Mouse (Mus musculus) forebrain, embryonic 16.5 days (tissue): Measurements from ENCODE around the gene B4galt1. TPM values are rescaled to one million over a fixed set of nuclear protein-coding genes. Genes with fewer than 3 reads are reported as not detected.

Experiments used
- ATAC-seq: fragments of 200-750 bp; cut with Nextera tagmentation; 2 replicates; pipeline ENCODE4 v1.8.0; 2017; ENCODE audit warnings: mild to moderate bottlenecking, moderate library complexity
- H3K27ac ChIP-seq: fragments of 300-500 bp; sonication (generic); 2 replicates; pipeline ENCODE4 v1.5.1; 2014; ENCODE audit warnings: low read length, control low read depth
- H3K27me3 ChIP-seq: fragments of 300-500 bp; sonication (generic); replicated peaks from 2 replicates; pipeline ENCODE4 v1.6.1; 2014; ENCODE audit warnings: low read length; ENCODE audit not compliant: control insufficient read depth, insufficient read depth
- H3K36me3 ChIP-seq: fragments of 300-500 bp; sonication (generic); 2 replicates; pipeline ENCODE4 v1.6.1; 2014; ENCODE audit not compliant: control insufficient read depth, insufficient read depth
- H3K4me1 ChIP-seq: fragments of 300-500 bp; sonication (generic); replicated peaks from 2 replicates; pipeline ENCODE4 v1.6.1; 2014; ENCODE audit warnings: low read length; ENCODE audit not compliant: control insufficient read depth, insufficient read depth
- H3K4me2 ChIP-seq: fragments of 300-500 bp; sonication (generic); 2 replicates; pipeline ENCODE4 v1.6.1; 2014; ENCODE audit warnings: mild to moderate bottlenecking, low read length, control low read depth
- H3K4me3 ChIP-seq: fragments of 300-500 bp; sonication (generic); replicated peaks from 2 replicates; pipeline ENCODE4 v1.5.1; 2014; ENCODE audit warnings: mild to moderate bottlenecking, low read length, control low read depth
- H3K9ac ChIP-seq: fragments of 300-500 bp; sonication (generic); replicated peaks from 2 replicates; pipeline ENCODE4 v1.6.1; 2014; ENCODE audit warnings: low read depth, low read length, control low read depth
- H3K9me3 ChIP-seq: fragments of 300-500 bp; sonication (generic); 2 replicates; pipeline ENCODE4 v1.6.1; 2016; ENCODE audit warnings: low read length; ENCODE audit not compliant: control insufficient read depth
- WGBS: fragments of 180-500 bp; shearing (Covaris S2); extraction: QIAGEN DNeasy Blood & Tissue Kit; methylation state at CpG from one replicate; pipeline ENCODE4 v1.1.7; 2014; 5-methylcytosine and 5-hydroxymethylcytosine counted together
- polyA plus RNA-seq: library from polyadenylated mRNA; unstranded; fragments of >200 nt; fragmentation: Nextera tagmentation; extraction: Ambion mirVana; gene quantifications from 2 replicates; pipeline ENCODE4 v1.2.1, GENCODE M21; 2015

The B4galt1 gene
- polyA plus RNA-seq, 1 experiment from 2014 or later, result 6.9 TPM

GRCm38 (mm10) chr4:40874794-40875552, 21.2 kb upstream of the B4galt1 start:
- no peaks in the 10 kb centered on the region for H3K27me3 ChIP-seq
- no peak overlapping the region for H3K4me3 ChIP-seq
- H3K9ac ChIP-seq, result no peak overlapping the region
- H3K36me3 ChIP-seq, result no peaks in the 10 kb centered on the region
- H3K4me1 ChIP-seq, result peaks cover 21% of the 10 kb centered on the region
- ATAC-seq, result no peak
- 77% methylated on average over 5 of the region's 5 CpGs for WGBS
- no peak overlapping the region for H3K4me2 ChIP-seq
- H3K9me3 ChIP-seq, result no peaks in the 10 kb centered on the region
- H3K27ac ChIP-seq, result no peak overlapping the region

GRCm38 (mm10) chr4:40874151-40874600, 20.4 kb upstream of the B4galt1 start:
- no peak overlapping the region for H3K9ac ChIP-seq
- H3K9me3 ChIP-seq, result no peaks in the 10 kb centered on the region
- no peak overlapping the region for H3K4me2 ChIP-seq
- H3K4me1 ChIP-seq, result peaks cover 21% of the 10 kb centered on the region
- no peaks in the 10 kb centered on the region for H3K27me3 ChIP-seq
- 45% methylated on average over 6 of the region's 6 CpGs for WGBS
- no peak overlapping the region for H3K27ac ChIP-seq
- ATAC-seq, result peak; percentile 67
- H3K36me3 ChIP-seq, result no peaks in the 10 kb centered on the region
- H3K4me3 ChIP-seq, result no peak overlapping the region

- Histone ChIP-seq H3K36me3 (no peaks in the 10 kb centered on the region), H3K27ac (no peak overlapping the region)
- WGBS, result 74% methylated on average over 2 of the region's 2 CpGs
Measured at GRCm38 (mm10) chr4:40873320-40873719, 19.5 kb upstream of the B4galt1 start.

GRCm38 (mm10) chr4:40872129-40872528, 18.3 kb upstream of the B4galt1 start:
- H3K27me3 ChIP-seq, result no peaks in the 10 kb centered on the region
- H3K4me2 ChIP-seq, result no peak overlapping the region
- H3K4me3 ChIP-seq, result no peak overlapping the region
- H3K9me3 ChIP-seq, result no peaks in the 10 kb centered on the region
- no peak overlapping the region for H3K27ac ChIP-seq
- 92% methylated on average over 3 of the region's 3 CpGs for WGBS
- no peaks in the 10 kb centered on the region for H3K36me3 ChIP-seq
- no peak overlapping the region for H3K9ac ChIP-seq
- ATAC-seq, result no peak
- H3K4me1 ChIP-seq, result peaks cover 24% of the 10 kb centered on the region

More at GRCm38 (mm10) chr4:40873320-40873719, 19.5 kb upstream of the B4galt1 start:
- ATAC-seq, result no peak
- Histone ChIP-seq H3K27me3 (no peaks in the 10 kb centered on the region), H3K4me3 (no peak overlapping the region), H3K9me3 (no peaks in the 10 kb centered on the region), H3K4me1 (peaks cover 26% of the 10 kb centered on the region), H3K9ac (no peak overlapping the region), H3K4me2 (no peak overlapping the region)

- Histone ChIP-seq H3K27ac (no peak overlapping the region), H3K36me3 (no peaks in the 10 kb centered on the region), H3K4me3 (no peak overlapping the region), H3K4me1 (peaks cover 16% of the 10 kb centered on the region), H3K4me2 (no peak overlapping the region), H3K9ac (no peak overlapping the region), H3K27me3 (no peaks in the 10 kb centered on the region), H3K9me3 (no peaks in the 10 kb centered on the region)
- ATAC-seq, result no peak
- WGBS, result 88% methylated on average over 4 of the region's 4 CpGs
Measured at GRCm38 (mm10) chr4:40870206-40870605, 16.4 kb upstream of the B4galt1 start.

GRCm38 (mm10) chr4:40868554-40869232, 14.9 kb upstream of the B4galt1 start:
- Histone ChIP-seq H3K9me3 (no peaks in the 10 kb centered on the region), H3K36me3 (no peaks in the 10 kb centered on the region), H3K27ac (no peak overlapping the region), H3K27me3 (no peaks in the 10 kb centered on the region), H3K9ac (no peak overlapping the region), H3K4me1 (peaks cover 10% of the 10 kb centered on the region), H3K4me2 (no peak overlapping the region), H3K4me3 (no peak overlapping the region)
- WGBS, result 44% methylated on average over 13 of the region's 13 CpGs
- ATAC-seq, result peak; percentile 38; the same call in 1 of the 2 replicates

GRCm38 (mm10) chr4:40864361-40864760, 10.6 kb upstream of the B4galt1 start:
- H3K27ac ChIP-seq, result no peak overlapping the region
- WGBS, result 97% methylated on average over 12 of the region's 12 CpGs
- peaks cover 6% of the 10 kb centered on the region; the same call in 1 of the 2 replicates for H3K4me1 ChIP-seq
- H3K9me3 ChIP-seq, result no peaks in the 10 kb centered on the region
- H3K36me3 ChIP-seq, result no peaks in the 10 kb centered on the region
- no peak overlapping the region for H3K4me3 ChIP-seq
- no peak overlapping the region for H3K4me2 ChIP-seq
- no peak overlapping the region for H3K9ac ChIP-seq
- no peak for ATAC-seq
- H3K27me3 ChIP-seq, result no peaks in the 10 kb centered on the region

- no peak overlapping the region for H3K4me2 ChIP-seq
- no peaks in the 10 kb centered on the region for H3K36me3 ChIP-seq
- H3K27me3 ChIP-seq, result no peaks in the 10 kb centered on the region
- H3K9me3 ChIP-seq, result no peaks in the 10 kb centered on the region
- no peak overlapping the region for H3K4me3 ChIP-seq
- ATAC-seq, result no peak
- WGBS, result 93% methylated on average over 3 of the region's 3 CpGs
- H3K4me1 ChIP-seq, result no peaks in the 10 kb centered on the region
- no peak overlapping the region for H3K27ac ChIP-seq
- H3K9ac ChIP-seq, result no peak overlapping the region
Measured at GRCm38 (mm10) chr4:40863340-40863739, 9.5 kb upstream of the B4galt1 start.

- H3K4me1 ChIP-seq, result no peaks in the 10 kb centered on the region
- 87% methylated on average over 3 of the region's 3 CpGs for WGBS
- H3K36me3 ChIP-seq, result no peaks in the 10 kb centered on the region
- no peak overlapping the region for H3K27ac ChIP-seq
- no peak overlapping the region for H3K4me2 ChIP-seq
- no peak overlapping the region for H3K4me3 ChIP-seq
- no peak for ATAC-seq
- H3K9me3 ChIP-seq, result no peaks in the 10 kb centered on the region
- H3K9ac ChIP-seq, result no peak overlapping the region
- H3K27me3 ChIP-seq, result no peaks in the 10 kb centered on the region
Measured at GRCm38 (mm10) chr4:40861131-40861530, 7.3 kb upstream of the B4galt1 start.
